Mouse (Mus musculus) hindbrain, embryonic 11.5 days (tissue): ENCODE measurements at regions not wholly inside any gene's neighbourhood (a gene's known extent, or its start where the extent isn't known, plus 50 kb on each side); places are given as distances from the start of the nearest gene placed in this dataset.

ENCODE experiments used
- ATAC-seq: fragments of 200-750 bp; cut with Nextera tagmentation; 2 replicates; pipeline ENCODE4 v1.8.0; 2017; ENCODE audit warnings: mild to moderate bottlenecking, moderate TSS enrichment, moderate library complexity; ENCODE audit not compliant: low FRiP score
- DNase-seq: peaks from one replicate; pipeline ENCODE4 v3.0.0-alpha.2; 2015; ENCODE audit warnings: low spot score
- H3K27ac ChIP-seq: fragments of 300-500 bp; sonication (generic); 2 replicates; pipeline ENCODE4 v1.5.1; 2014; ENCODE audit warnings: mild to moderate bottlenecking, low read depth, low read length
- H3K27me3 ChIP-seq: fragments of 300-500 bp; sonication (generic); 2 replicates; pipeline ENCODE4 v1.6.1; 2014; ENCODE audit warnings: mild to moderate bottlenecking, low read length, moderate library complexity, mixed read lengths; ENCODE audit not compliant: control insufficient read depth, insufficient read depth
- H3K36me3 ChIP-seq: fragments of 300-500 bp; sonication (generic); 2 replicates; pipeline ENCODE4 v1.6.1; 2014; ENCODE audit warnings: mild to moderate bottlenecking, low read length, moderate library complexity, mixed read lengths; ENCODE audit not compliant: control insufficient read depth, insufficient read depth
- H3K4me1 ChIP-seq: fragments of 300-500 bp; sonication (generic); replicated peaks from 2 replicates; pipeline ENCODE4 v1.6.1; 2014; ENCODE audit warnings: low read length, mixed read lengths; ENCODE audit not compliant: control insufficient read depth, insufficient read depth
- H3K4me2 ChIP-seq: fragments of 300-500 bp; sonication (generic); replicated peaks from 2 replicates; pipeline ENCODE4 v1.6.1; 2014; ENCODE audit warnings: mild to moderate bottlenecking, low read depth, low read length
- H3K4me3 ChIP-seq: fragments of 300-500 bp; sonication (generic); 2 replicates; pipeline ENCODE4 v1.5.1; 2014; ENCODE audit warnings: low read depth, low read length
- H3K9ac ChIP-seq: fragments of 300-500 bp; sonication (generic); 2 replicates; pipeline ENCODE4 v1.6.1; 2014; ENCODE audit warnings: low read depth, low read length
- H3K9me3 ChIP-seq: fragments of 300-500 bp; sonication (generic); 2 replicates; pipeline ENCODE4 v1.6.1; 2016; ENCODE audit warnings: low read length; ENCODE audit not compliant: control insufficient read depth
- WGBS: fragments of 180-500 bp; shearing (Covaris S2); extraction: QIAGEN DNeasy Blood & Tissue Kit; methylation state at CpG from one replicate; pipeline ENCODE4 v1.1.7; 2014; 5-methylcytosine and 5-hydroxymethylcytosine counted together

DNA sequence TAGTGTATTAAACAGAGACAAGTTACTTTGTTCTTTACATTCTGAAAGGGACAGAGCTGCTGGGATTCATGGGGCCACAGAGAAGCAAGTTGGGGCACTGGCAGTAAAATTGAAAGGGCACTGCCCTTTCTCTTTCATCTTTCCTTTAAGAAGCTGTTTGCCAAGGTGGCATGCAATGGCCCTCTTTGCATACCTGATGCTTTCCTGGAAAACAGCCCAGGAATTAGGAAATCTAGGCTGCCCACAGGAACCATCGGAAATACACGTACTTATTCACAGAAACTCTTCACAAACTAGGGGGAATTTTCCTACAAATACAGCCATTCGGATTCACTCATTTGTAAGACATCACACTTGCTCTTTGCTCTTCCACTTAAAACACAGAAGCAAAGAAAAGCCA lies 278.3 kb upstream of the Gm765 start:
- ATAC-seq (no peak), DNase-seq (no peak)
- no peak overlapping the region for H3K4me2 ChIP-seq
- no peaks in the 10 kb centered on the region for H3K27me3 ChIP-seq
- H3K9ac ChIP-seq, result no peak overlapping the region
- no peaks in the 10 kb centered on the region for H3K36me3 ChIP-seq
- no peaks in the 10 kb centered on the region for H3K9me3 ChIP-seq
- H3K4me3 ChIP-seq, result no peak overlapping the region
- no peaks in the 10 kb centered on the region for H3K4me1 ChIP-seq
- H3K27ac ChIP-seq, result no peak overlapping the region
- WGBS, result 88% methylated on average over 3 of the region's 3 CpGs

DNA sequence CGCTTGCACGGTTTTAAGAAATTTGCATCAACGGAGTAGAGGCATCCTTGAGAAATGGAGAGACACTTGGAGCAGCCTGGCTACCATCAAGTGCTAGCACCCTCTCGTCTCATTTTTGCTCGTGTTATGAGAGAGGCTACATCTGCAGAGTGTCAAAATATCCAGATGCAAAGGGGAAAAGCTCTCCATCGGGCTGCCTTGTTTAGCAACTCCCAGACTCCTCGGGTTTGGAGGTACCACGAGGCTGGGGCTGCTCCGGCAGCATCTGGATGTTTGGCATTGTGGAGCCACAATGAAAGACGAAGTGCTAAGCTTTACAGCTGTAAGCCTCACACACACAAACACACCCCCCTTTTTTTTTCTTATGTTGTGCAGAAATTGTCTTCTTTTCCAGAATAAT lies 270.5 kb upstream of the Gm765 start:
- DNase-seq (no peak), ATAC-seq (no peak)
- H3K4me3 ChIP-seq, result no peak overlapping the region
- H3K4me2 ChIP-seq, result no peak overlapping the region
- no peaks in the 10 kb centered on the region for H3K36me3 ChIP-seq
- no peaks in the 10 kb centered on the region for H3K27me3 ChIP-seq
- H3K9ac ChIP-seq, result no peak overlapping the region
- H3K27ac ChIP-seq, result no peak overlapping the region
- no peaks in the 10 kb centered on the region for H3K4me1 ChIP-seq
- no peaks in the 10 kb centered on the region for H3K9me3 ChIP-seq
- WGBS, result 83% methylated on average over 10 of the region's 10 CpGs

DNA sequence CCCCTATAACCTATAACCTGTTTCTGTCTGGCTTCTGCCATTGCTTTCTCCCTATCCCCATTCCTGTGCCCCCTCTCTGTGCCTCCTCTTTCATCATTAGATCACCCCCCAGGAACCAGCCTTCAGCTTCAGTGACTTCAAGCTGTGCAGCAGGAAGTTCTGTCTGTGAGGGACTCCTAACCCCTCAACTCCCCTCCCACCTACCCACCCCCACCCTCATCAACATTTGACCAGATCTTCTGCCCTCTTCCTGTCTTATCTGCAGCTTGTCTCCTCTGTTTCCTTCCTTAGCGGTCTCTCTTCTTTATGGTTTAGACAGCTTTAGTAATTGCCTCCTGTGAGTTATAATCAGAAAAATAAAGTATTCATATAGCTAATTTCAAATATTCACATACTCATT lies 266.6 kb upstream of the Gm765 start:
- Histone ChIP-seq H3K9ac (no peak overlapping the region), H3K9me3 (no peaks in the 10 kb centered on the region), H3K4me2 (no peak overlapping the region), H3K27ac (no peak overlapping the region), H3K27me3 (no peaks in the 10 kb centered on the region), H3K4me1 (no peaks in the 10 kb centered on the region), H3K4me3 (no peak overlapping the region), H3K36me3 (no peaks in the 10 kb centered on the region)
- ATAC-seq, result no peak
- DNase-seq, result no peak
- 61% methylated on average over 1 of the region's 1 CpGs for WGBS

DNA sequence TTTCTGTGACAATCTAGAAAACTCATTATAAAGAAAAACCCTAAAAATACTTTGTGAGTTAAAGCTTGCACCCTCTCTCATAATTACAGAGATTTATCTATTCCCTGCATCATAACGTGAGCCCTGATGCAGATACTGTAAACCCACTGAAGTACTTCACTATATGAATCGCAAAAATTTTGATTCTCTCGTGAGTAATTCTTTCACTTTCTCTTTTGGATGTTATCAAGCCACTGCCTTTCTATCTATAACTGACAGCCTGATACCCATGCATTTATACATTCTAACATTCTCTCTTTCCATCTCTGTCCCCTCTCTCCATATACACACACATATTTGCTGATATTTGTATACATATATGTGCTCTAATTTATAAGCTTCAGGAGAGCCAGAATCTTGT lies 264.1 kb upstream of the Gm765 start:
- H3K9me3 ChIP-seq, result no peaks in the 10 kb centered on the region
- no peak for DNase-seq

DNA sequence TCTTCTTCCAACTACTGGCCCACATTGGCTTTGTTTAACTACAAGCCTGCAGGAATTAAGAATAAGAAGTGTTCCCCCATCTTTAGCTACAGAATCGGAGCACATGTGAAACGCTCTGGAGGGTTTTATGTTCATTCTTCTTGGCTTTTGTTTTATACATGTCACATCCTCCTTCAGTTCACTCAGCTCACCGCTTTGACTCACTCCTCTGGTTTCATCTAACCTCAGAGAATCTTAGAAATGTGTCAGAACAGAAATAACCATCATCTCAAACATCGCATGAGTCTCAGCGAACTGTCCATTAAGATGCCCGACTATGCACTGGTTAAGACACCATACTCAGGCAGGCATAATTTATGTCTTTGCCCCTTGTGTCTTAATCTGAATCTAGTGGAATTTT lies 255.1 kb upstream of the Gm765 start:
- no peak overlapping the region for H3K9ac ChIP-seq
- 94% methylated on average over 6 of the region's 6 CpGs for WGBS
- H3K4me3 ChIP-seq, result no peak overlapping the region
- DNase-seq (no peak), ATAC-seq (no peak)
- no peaks in the 10 kb centered on the region for H3K4me1 ChIP-seq
- no peak overlapping the region for H3K4me2 ChIP-seq
- H3K9me3 ChIP-seq, result no peaks in the 10 kb centered on the region
- H3K27ac ChIP-seq, result no peak overlapping the region
- H3K36me3 ChIP-seq, result no peaks in the 10 kb centered on the region
- H3K27me3 ChIP-seq, result no peaks in the 10 kb centered on the region

More for the DNA sequence above, 264.1 kb upstream of the Gm765 start:
- H3K4me1 ChIP-seq, result no peaks in the 10 kb centered on the region
- 92% methylated on average over 3 of the region's 3 CpGs for WGBS
- H3K27me3 ChIP-seq, result no peaks in the 10 kb centered on the region
- no peak for ATAC-seq
- H3K36me3 ChIP-seq, result no peaks in the 10 kb centered on the region
- no peak overlapping the region for H3K27ac ChIP-seq
- no peak overlapping the region for H3K4me2 ChIP-seq
- no peak overlapping the region for H3K4me3 ChIP-seq
- no peak overlapping the region for H3K9ac ChIP-seq

DNA sequence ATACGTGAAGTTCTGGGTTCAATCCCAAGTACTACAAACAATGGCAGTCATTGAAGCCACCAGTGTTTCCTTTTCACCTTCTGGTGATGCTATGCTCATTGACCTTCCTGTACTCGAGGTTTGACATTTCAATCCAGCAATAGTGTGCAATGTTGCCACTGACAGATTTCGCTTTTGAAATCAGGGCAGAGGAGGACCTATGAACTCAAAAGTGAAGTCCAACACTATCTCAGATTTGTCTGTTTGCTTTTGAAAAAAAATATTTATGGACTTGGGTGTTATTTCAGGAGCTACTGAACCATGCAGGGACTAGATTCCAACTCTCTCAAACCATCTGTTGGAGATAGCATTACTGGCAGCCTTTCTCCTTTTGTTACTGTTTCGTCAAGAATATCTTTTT lies 248.4 kb upstream of the Gm765 start:
- Histone ChIP-seq H3K36me3 (no peaks in the 10 kb centered on the region), H3K4me3 (no peak overlapping the region), H3K4me2 (no peak overlapping the region), H3K27me3 (no peaks in the 10 kb centered on the region), H3K4me1 (no peaks in the 10 kb centered on the region), H3K9ac (no peak overlapping the region), H3K27ac (no peak overlapping the region), H3K9me3 (no peaks in the 10 kb centered on the region)
- DNase-seq (no peak), ATAC-seq (no peak)
- WGBS, result 77% methylated on average over 4 of the region's 4 CpGs

DNA sequence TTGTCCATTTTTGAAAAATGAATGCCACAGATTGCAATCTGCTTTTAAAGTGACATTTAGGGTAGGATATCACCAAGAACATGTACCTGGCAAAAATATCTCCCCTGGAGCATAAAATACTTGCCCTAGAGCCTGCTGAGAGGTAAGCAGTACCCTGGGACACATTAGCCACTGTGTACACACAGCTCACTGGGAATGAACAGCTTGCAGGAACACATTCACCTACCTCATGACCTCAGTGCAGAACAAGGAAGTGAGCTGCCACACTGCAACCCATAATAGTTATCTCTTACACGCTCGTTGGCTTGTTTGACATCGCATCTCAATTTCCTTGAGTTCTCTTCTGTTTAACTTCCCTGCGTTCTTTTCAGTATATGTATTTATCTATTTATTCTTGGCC lies 246.4 kb upstream of the Gm765 start:
- Histone ChIP-seq H3K4me2 (no peak overlapping the region), H3K36me3 (no peaks in the 10 kb centered on the region), H3K9ac (no peak overlapping the region), H3K4me3 (no peak overlapping the region), H3K9me3 (no peaks in the 10 kb centered on the region), H3K27ac (no peak overlapping the region), H3K27me3 (no peaks in the 10 kb centered on the region), H3K4me1 (no peaks in the 10 kb centered on the region)
- DNase-seq (no peak), ATAC-seq (no peak)
- 80% methylated on average over 4 of the region's 4 CpGs for WGBS

DNA sequence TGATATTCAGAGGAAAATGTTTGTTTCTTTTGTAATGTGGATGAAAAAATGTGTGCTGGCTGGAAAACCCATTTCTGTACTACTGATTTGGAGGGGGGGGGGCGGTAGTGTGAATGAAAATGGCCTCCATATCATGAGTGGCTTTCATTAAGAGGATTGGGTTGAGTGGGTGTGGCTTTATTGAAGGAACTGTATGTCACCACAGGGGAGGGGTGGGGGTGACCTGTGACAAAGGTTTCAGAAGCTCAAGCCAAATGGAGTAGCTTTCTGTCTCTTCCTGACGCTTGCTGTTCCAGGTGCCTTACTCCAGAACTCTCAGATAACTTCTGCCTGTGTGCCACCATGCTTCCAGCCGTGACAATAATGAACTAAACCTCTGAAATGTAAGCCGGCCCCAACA lies 242.0 kb upstream of the Gm765 start:
- no peak overlapping the region for H3K9ac ChIP-seq
- H3K4me3 ChIP-seq, result no peak overlapping the region
- no peaks in the 10 kb centered on the region for H3K9me3 ChIP-seq
- H3K4me1 ChIP-seq, result no peaks in the 10 kb centered on the region
- no peak for DNase-seq
- H3K36me3 ChIP-seq, result no peaks in the 10 kb centered on the region
- WGBS, result 71% methylated on average over 4 of the region's 4 CpGs
- H3K27me3 ChIP-seq, result no peaks in the 10 kb centered on the region
- H3K27ac ChIP-seq, result no peak overlapping the region
- H3K4me2 ChIP-seq, result no peak overlapping the region
- ATAC-seq, result no peak

DNA sequence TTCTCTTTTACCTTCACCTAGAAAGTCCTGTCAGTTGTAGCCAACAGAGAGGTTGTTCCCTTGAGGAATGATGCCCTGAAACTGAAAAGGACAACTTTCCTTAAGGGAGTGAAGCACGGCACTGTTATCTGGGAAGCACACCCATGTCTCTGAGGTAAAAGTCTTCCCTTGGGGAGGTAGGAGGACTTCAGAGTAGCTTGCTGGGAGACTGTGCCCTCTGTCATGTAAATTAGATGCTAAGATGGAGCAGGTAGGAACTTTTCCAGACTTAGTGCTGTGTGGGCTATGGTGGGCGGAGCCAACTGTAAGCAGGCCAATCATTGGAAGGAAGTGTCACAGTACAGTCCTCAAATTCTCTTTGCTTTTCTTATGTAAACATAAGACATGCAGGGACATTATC lies 240.3 kb upstream of the Gm765 start:
- Histone ChIP-seq H3K9me3 (no peaks in the 10 kb centered on the region), H3K9ac (no peak overlapping the region), H3K4me1 (no peaks in the 10 kb centered on the region), H3K36me3 (no peaks in the 10 kb centered on the region), H3K27ac (no peak overlapping the region), H3K4me3 (no peak overlapping the region), H3K4me2 (no peak overlapping the region), H3K27me3 (no peaks in the 10 kb centered on the region)
- WGBS, result 57% methylated on average over 2 of the region's 2 CpGs
- no peak for ATAC-seq
- no peak for DNase-seq
